Mouse (Mus musculus) neural tube, embryonic 14.5 days (tissue): ENCODE measurements around the gene Lrrc40. TPM values are rescaled to one million over a fixed set of nuclear protein-coding genes. Genes with fewer than 3 reads are reported as not detected.
A peak's percentile ranks its signal among the peaks of the same experiment; 100 is the strongest.

Source experiments
- ATAC-seq: fragments of 200-750 bp; cut with Nextera tagmentation; 2 replicates; pipeline ENCODE4 v1.8.0; 2017; ENCODE audit warnings: low read depth, mild to moderate bottlenecking, moderate TSS enrichment, moderate library complexity
- H3K27ac ChIP-seq: fragments of 300-500 bp; sonication (generic); 2 replicates; pipeline ENCODE4 v1.5.1; 2014; ENCODE audit warnings: low read depth, mild to moderate bottlenecking, control low read depth, low read length, moderate library complexity, mixed read lengths
- H3K27me3 ChIP-seq: fragments of 300-500 bp; sonication (generic); 2 replicates; pipeline ENCODE4 v1.6.1; 2014; ENCODE audit warnings: low read length; ENCODE audit not compliant: control insufficient read depth, insufficient read depth
- H3K36me3 ChIP-seq: fragments of 300-500 bp; sonication (generic); 2 replicates; pipeline ENCODE4 v1.6.1; 2014; ENCODE audit warnings: low read length, mixed read lengths; ENCODE audit not compliant: control insufficient read depth, insufficient read depth
- H3K4me1 ChIP-seq: fragments of 300-500 bp; sonication (generic); 2 replicates; pipeline ENCODE4 v1.6.1; 2014; ENCODE audit warnings: low read length; ENCODE audit not compliant: control insufficient read depth, insufficient read depth
- H3K4me2 ChIP-seq: fragments of 300-500 bp; sonication (generic); 2 replicates; pipeline ENCODE4 v1.6.1; 2014; ENCODE audit warnings: mild to moderate bottlenecking, low read depth, low read length, control low read depth
- H3K4me3 ChIP-seq: fragments of 300-500 bp; sonication (generic); 2 replicates; pipeline ENCODE4 v1.5.1; 2014; ENCODE audit warnings: low read depth, low read length, control low read depth, mixed read lengths
- H3K9ac ChIP-seq: fragments of 300-500 bp; sonication (generic); replicated peaks from 2 replicates; pipeline ENCODE4 v1.6.1; 2014; ENCODE audit warnings: low read depth, mild to moderate bottlenecking, control low read depth, low read length, mixed read lengths
- H3K9me3 ChIP-seq: fragments of 300-500 bp; sonication (generic); 2 replicates; pipeline ENCODE4 v1.6.1; 2016; ENCODE audit warnings: low read length; ENCODE audit not compliant: control insufficient read depth
- WGBS: fragments of 180-500 bp; shearing (Covaris S2); extraction: QIAGEN DNeasy Blood & Tissue Kit; methylation state at CpG from one replicate; pipeline ENCODE4 v1.1.7; 2014; 5-methylcytosine and 5-hydroxymethylcytosine counted together
- polyA plus RNA-seq: library from polyadenylated mRNA; unstranded; fragments of >200 nt; fragmentation: Nextera tagmentation; extraction: Ambion mirVana; gene quantifications from 2 replicates; pipeline ENCODE4 v1.2.1, GENCODE M21; 2014

The Lrrc40 gene
- polyA plus RNA-seq, 1 experiment from 2014 or later = 52.8 TPM

- Histone ChIP-seq H3K36me3 (no peaks in the 10 kb centered on the region), H3K9ac (peak overlapping the region; percentile 78), H3K27ac (peak overlapping the region; percentile 75), H3K4me1 (peaks cover 19% of the 10 kb centered on the region), H3K4me2 (peak overlapping the region; percentile 51), H3K9me3 (no peaks in the 10 kb centered on the region), H3K4me3 (peak overlapping the region; percentile 65), H3K27me3 (no peaks in the 10 kb centered on the region)
- WGBS = 2% methylated on average over 11 of the region's 11 CpGs
- ATAC-seq = no peak
Observed at GRCm38 (mm10) chr3:158035866-158036265, 596 bp upstream of the Lrrc40 start.

- H3K4me2 ChIP-seq = no peak overlapping the region
- no peaks in the 10 kb centered on the region for H3K9me3 ChIP-seq
- 93% methylated on average over 3 of the region's 3 CpGs for WGBS
- H3K4me1 ChIP-seq = peaks cover 12% of the 10 kb centered on the region
- H3K36me3 ChIP-seq = no peaks in the 10 kb centered on the region
- ATAC-seq = no peak
- no peak overlapping the region for H3K27ac ChIP-seq
- H3K4me3 ChIP-seq = no peak overlapping the region
- H3K9ac ChIP-seq = no peak overlapping the region
- H3K27me3 ChIP-seq = no peaks in the 10 kb centered on the region
Observed at GRCm38 (mm10) chr3:158038106-158038505, 1.6 kb downstream of the Lrrc40 start.

- H3K9ac ChIP-seq = no peak overlapping the region
- no peaks in the 10 kb centered on the region for H3K9me3 ChIP-seq
- H3K36me3 ChIP-seq = no peaks in the 10 kb centered on the region
- peaks cover 6% of the 10 kb centered on the region; the same call in 1 of the 2 replicates for H3K4me1 ChIP-seq
- no peak overlapping the region for H3K27ac ChIP-seq
- no peaks in the 10 kb centered on the region for H3K27me3 ChIP-seq
- no peak overlapping the region for H3K4me2 ChIP-seq
- no peak for ATAC-seq
- 83% methylated on average over 2 of the region's 2 CpGs for WGBS
- H3K4me3 ChIP-seq = no peak overlapping the region
Observed at GRCm38 (mm10) chr3:158040755-158041154, 4.3 kb downstream of the Lrrc40 start.

- ATAC-seq = no peak
- Histone ChIP-seq H3K9ac (no peak overlapping the region), H3K36me3 (peaks cover 3% of the 10 kb centered on the region; the same call in 1 of the 2 replicates), H3K9me3 (no peaks in the 10 kb centered on the region), H3K4me1 (no peaks in the 10 kb centered on the region), H3K27me3 (no peaks in the 10 kb centered on the region), H3K4me3 (no peak overlapping the region), H3K27ac (no peak overlapping the region), H3K4me2 (no peak overlapping the region)
- 86% methylated on average over 2 of the region's 2 CpGs for WGBS
Observed at GRCm38 (mm10) chr3:158049508-158049907, 13.0 kb downstream of the Lrrc40 start.

- Histone ChIP-seq H3K4me3 (no peak overlapping the region), H3K36me3 (peaks cover 13% of the 10 kb centered on the region), H3K9me3 (no peaks in the 10 kb centered on the region), H3K9ac (no peak overlapping the region), H3K4me1 (no peaks in the 10 kb centered on the region), H3K4me2 (no peak overlapping the region), H3K27ac (no peak overlapping the region), H3K27me3 (no peaks in the 10 kb centered on the region)
- no peak for ATAC-seq
- 91% methylated on average over 2 of the region's 2 CpGs for WGBS
Observed at GRCm38 (mm10) chr3:158060621-158061291, 24.3 kb downstream of the Lrrc40 start.

GRCm38 (mm10) chr3:158061811-158062523, 25.5 kb downstream of the Lrrc40 start:
- 87% methylated on average over 5 of the region's 5 CpGs for WGBS

GRCm38 (mm10) chr3:158065256-158065655, 28.8 kb downstream of the Lrrc40 start:
- H3K4me1 ChIP-seq = no peaks in the 10 kb centered on the region
- no peaks in the 10 kb centered on the region; the same call in 1 of the 2 replicates for H3K36me3 ChIP-seq
- H3K4me2 ChIP-seq = no peak overlapping the region
- no peak overlapping the region for H3K27ac ChIP-seq
- WGBS = 98% methylated on average over 2 of the region's 2 CpGs
- H3K9me3 ChIP-seq = no peaks in the 10 kb centered on the region
- H3K9ac ChIP-seq = no peak overlapping the region
- no peak; the same call in 1 of the 2 replicates for ATAC-seq
- no peaks in the 10 kb centered on the region for H3K27me3 ChIP-seq
- no peak overlapping the region for H3K4me3 ChIP-seq

More at GRCm38 (mm10) chr3:158061811-158062523, 25.5 kb downstream of the Lrrc40 start:
- Histone ChIP-seq H3K4me2 (no peak overlapping the region), H3K9ac (no peak overlapping the region), H3K27me3 (no peaks in the 10 kb centered on the region), H3K9me3 (no peaks in the 10 kb centered on the region), H3K4me3 (no peak overlapping the region), H3K4me1 (no peaks in the 10 kb centered on the region), H3K27ac (no peak overlapping the region), H3K36me3 (peaks cover 3% of the 10 kb centered on the region; the same call in 1 of the 2 replicates)
- ATAC-seq = no peak

- Histone ChIP-seq H3K4me3 (no peak overlapping the region), H3K4me1 (no peaks in the 10 kb centered on the region), H3K27ac (no peak overlapping the region), H3K27me3 (no peaks in the 10 kb centered on the region), H3K36me3 (no peaks in the 10 kb centered on the region; the same call in 1 of the 2 replicates), H3K9me3 (no peaks in the 10 kb centered on the region), H3K9ac (no peak overlapping the region), H3K4me2 (no peak overlapping the region)
- no peak for ATAC-seq
- 83% methylated on average over 7 of the region's 7 CpGs for WGBS
Observed at GRCm38 (mm10) chr3:158067916-158068315, 31.5 kb downstream of the Lrrc40 start.

GRCm38 (mm10) chr3:158068613-158069263, 32.3 kb downstream of the Lrrc40 start:
- Histone ChIP-seq H3K9ac (no peak overlapping the region), H3K27ac (no peak overlapping the region), H3K4me3 (no peak overlapping the region), H3K36me3 (no peaks in the 10 kb centered on the region; the same call in 1 of the 2 replicates), H3K27me3 (no peaks in the 10 kb centered on the region), H3K4me2 (no peak overlapping the region), H3K4me1 (no peaks in the 10 kb centered on the region), H3K9me3 (no peaks in the 10 kb centered on the region)
- WGBS = 66% methylated on average over 9 of the region's 9 CpGs
- ATAC-seq = no peak
